Mouse (Mus musculus) forelimb bud, embryonic 11.5 days (tissue): ENCODE measurements at regions not wholly inside any gene's neighbourhood (a gene's known extent, or its start where the extent isn't known, plus 50 kb on each side); places are given as distances from the start of the nearest gene placed in this dataset.

ENCODE experiments used
- DNase-seq: peaks from one replicate; pipeline ENCODE4 v3.0.0-alpha.2; 2012; ENCODE audit warnings: low read depth, low spot score

- no peak for DNase-seq
Observed at GRCm38 (mm10) chr1:105079437-105079836, 277.1 kb downstream of the Rnf152 start.

GRCm38 (mm10) chr1:105075728-105076127 is 280.8 kb downstream of the Rnf152 start:
- no peak for DNase-seq

- DNase-seq = no peak
Observed at GRCm38 (mm10) chr1:105074326-105074725, 282.2 kb downstream of the Rnf152 start.

GRCm38 (mm10) chr1:105070661-105071455 is 285.7 kb downstream of the Rnf152 start:
- DNase-seq = no peak

GRCm38 (mm10) chr1:105067902-105068301 is 288.6 kb downstream of the Rnf152 start:
- DNase-seq = no peak

GRCm38 (mm10) chr1:105067049-105067795 is 289.3 kb downstream of the Rnf152 start:
- no peak for DNase-seq

GRCm38 (mm10) chr1:105050584-105051363 is 282.4 kb downstream of the Cdh20 start:
- peak; percentile 30 for DNase-seq
